Mouse (Mus musculus) stomach, embryonic 15.5 days (tissue): ENCODE measurements at regions not wholly inside any gene's neighbourhood (a gene's known extent, or its start where the extent isn't known, plus 50 kb on each side); places are given as distances from the start of the nearest gene placed in this dataset.

Experiments used
- ATAC-seq: fragments of 200-750 bp; cut with Nextera tagmentation; 2 replicates; pipeline ENCODE4 v1.8.0; 2017; ENCODE audit warnings: low read depth, moderate number of reproducible peaks, moderate TSS enrichment; ENCODE audit not compliant: insufficient read depth, low FRiP score
- H3K27ac ChIP-seq: fragments of 300-500 bp; sonication (generic); 2 replicates; pipeline ENCODE4 v1.5.1; 2015; ENCODE audit warnings: mild to moderate bottlenecking, inconsistent platforms
- H3K27me3 ChIP-seq: fragments of 300-500 bp; sonication (generic); replicated peaks from 2 replicates; pipeline ENCODE4 v1.6.1; 2015; ENCODE audit warnings: inconsistent platforms
- H3K36me3 ChIP-seq: fragments of 300-500 bp; sonication (generic); 2 replicates; pipeline ENCODE4 v1.6.1; 2015; ENCODE audit warnings: inconsistent platforms
- H3K4me1 ChIP-seq: fragments of 300-500 bp; sonication (generic); 2 replicates; pipeline ENCODE4 v1.6.1; 2015; ENCODE audit warnings: inconsistent platforms
- H3K4me2 ChIP-seq: fragments of 300-500 bp; sonication (generic); 2 replicates; pipeline ENCODE4 v1.6.1; 2015; ENCODE audit warnings: mild to moderate bottlenecking, inconsistent platforms
- H3K4me3 ChIP-seq: fragments of 300-500 bp; sonication (generic); replicated peaks from 2 replicates; pipeline ENCODE4 v1.5.1; 2015; ENCODE audit warnings: inconsistent platforms
- H3K9ac ChIP-seq: fragments of 300-500 bp; sonication (generic); 2 replicates; pipeline ENCODE4 v1.6.1; 2015; ENCODE audit warnings: inconsistent platforms
- H3K9me3 ChIP-seq: fragments of 300-500 bp; sonication (generic); 2 replicates; pipeline ENCODE4 v1.6.1; 2016; ENCODE audit warnings: inconsistent platforms
- WGBS: fragments of 180-500 bp; shearing (Covaris S2); methylation state at CpG from one replicate; pipeline ENCODE4 v1.1.7; 2015; 5-methylcytosine and 5-hydroxymethylcytosine counted together

DNA sequence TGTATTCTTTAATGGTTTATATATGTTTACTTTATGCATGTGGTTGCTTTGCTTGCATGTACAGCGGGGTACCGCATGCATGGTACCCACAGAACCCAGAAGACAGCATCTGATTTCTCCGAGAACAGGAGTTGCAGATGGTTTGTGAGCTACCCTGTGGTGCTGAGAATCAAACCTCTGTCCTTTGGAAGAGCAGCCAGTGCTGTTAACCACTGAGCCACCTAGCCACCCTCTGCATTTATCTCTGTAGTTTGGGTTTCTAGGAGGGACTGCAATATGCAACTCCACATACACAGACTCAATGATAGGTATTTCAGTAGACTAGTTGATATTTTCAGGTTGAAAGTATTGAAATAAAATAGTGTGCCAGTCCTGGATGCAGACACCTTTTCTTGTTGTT lies 134.4 kb downstream of the Tex36 start:
- no peak for ATAC-seq
- Histone ChIP-seq H3K4me2 (no peak overlapping the region), H3K27ac (no peak overlapping the region), H3K4me3 (no peak overlapping the region), H3K4me1 (peaks cover 6% of the 10 kb centered on the region), H3K27me3 (no peaks in the 10 kb centered on the region), H3K36me3 (no peaks in the 10 kb centered on the region), H3K9me3 (no peaks in the 10 kb centered on the region), H3K9ac (no peak overlapping the region)
- 87% methylated on average over 3 of the region's 3 CpGs for WGBS

DNA sequence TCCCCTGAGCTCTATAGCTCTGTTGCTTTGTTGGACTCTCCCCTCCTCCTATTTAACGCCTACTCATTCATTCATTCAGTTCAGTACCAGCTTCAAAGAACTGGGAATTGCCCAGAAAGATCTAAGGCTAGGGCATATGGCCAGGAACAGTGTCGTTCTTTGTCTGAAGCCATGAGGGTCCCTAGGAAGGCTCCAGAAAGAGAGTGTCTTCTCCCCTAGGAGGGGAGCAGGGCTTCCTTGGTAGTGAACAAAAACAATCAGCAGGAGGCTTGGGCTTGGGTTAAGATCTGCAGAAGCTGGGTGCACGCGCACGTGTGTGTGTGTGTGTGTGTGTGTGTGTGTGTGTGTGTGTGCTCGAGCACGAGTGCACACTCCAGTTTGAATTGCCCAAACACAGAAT lies 142.7 kb downstream of the Tex36 start:
- Histone ChIP-seq H3K9ac (no peak overlapping the region), H3K27me3 (no peaks in the 10 kb centered on the region), H3K36me3 (no peaks in the 10 kb centered on the region), H3K4me3 (no peak overlapping the region), H3K4me1 (peaks cover 5% of the 10 kb centered on the region; the same call in 1 of the 2 replicates), H3K27ac (no peak overlapping the region), H3K9me3 (no peaks in the 10 kb centered on the region), H3K4me2 (no peak overlapping the region)
- ATAC-seq = no peak
- WGBS = 67% methylated on average over 7 of the region's 7 CpGs

DNA sequence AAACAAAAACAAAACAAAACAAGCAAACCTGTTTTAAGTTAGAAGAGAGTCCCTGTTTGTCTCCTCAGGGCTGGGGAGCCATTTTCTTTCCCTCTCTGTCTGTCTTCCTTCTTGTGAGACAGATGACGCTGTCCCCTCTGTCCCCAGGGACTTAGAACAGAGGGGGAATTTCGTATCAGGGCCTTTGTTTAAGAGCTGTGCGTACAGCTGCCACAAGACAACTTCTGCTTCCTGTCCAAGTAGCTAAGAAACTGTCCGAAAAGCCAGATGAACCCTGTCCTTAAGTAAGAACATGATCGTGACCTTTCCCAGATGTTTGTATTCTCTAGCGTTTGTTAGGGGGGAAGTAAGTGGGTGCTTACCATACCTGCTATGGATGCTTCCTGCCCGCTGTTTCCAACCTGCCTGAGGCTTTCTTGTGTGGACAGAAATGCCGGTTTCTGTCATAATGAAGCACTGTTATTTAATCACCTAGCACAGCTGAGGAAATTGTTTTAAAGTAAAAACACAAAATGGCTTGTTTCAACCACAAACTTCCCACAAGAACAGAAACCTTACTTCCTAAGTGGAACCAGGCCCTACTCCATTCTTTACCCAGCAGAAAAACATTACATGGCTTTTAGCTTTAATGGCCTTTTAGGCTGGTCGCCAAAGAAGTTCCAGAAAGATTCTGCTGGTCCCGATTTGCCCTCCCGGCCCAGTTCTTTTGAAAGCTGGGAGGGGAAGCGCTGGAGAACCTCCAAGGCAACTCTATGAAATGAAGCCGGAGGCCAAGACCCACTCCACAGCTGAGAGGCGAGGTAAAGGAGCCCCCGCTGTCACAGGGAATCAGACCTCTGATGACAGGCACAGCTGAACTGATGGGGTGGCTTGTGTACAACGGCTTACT lies 144.3 kb downstream of the Tex36 start:
- H3K27me3 ChIP-seq = no peaks in the 10 kb centered on the region
- no peaks in the 10 kb centered on the region for H3K36me3 ChIP-seq
- no peak; the same call in 1 of the 2 replicates for ATAC-seq
- H3K9ac ChIP-seq = no peak overlapping the region
- WGBS = 28% methylated on average over 16 of the region's 16 CpGs
- H3K4me2 ChIP-seq = no peak overlapping the region
- H3K4me3 ChIP-seq = no peak overlapping the region
- H3K9me3 ChIP-seq = no peaks in the 10 kb centered on the region
- peaks cover 5% of the 10 kb centered on the region; the same call in 1 of the 2 replicates for H3K4me1 ChIP-seq
- H3K27ac ChIP-seq = peak overlapping the region; percentile 78

DNA sequence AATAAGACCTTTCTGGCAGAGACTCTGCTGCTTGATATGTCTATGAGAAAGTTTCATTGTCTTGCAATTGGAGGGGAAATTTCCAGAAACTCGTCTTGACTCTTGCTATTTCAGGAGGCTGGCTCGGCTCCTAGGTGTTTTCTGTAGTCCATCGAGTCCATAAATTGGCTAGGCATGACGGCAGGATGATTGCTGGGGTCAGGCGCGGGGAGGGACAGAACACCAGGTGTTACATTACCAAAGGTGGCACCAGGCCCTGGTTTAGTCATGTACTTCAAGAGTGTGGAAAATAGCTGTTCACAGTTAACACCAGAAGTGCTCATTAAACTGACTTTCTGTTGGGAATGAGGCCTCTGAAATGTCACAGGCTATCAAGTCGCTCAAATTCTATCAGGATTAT lies 151.7 kb downstream of the Tex36 start:
- Histone ChIP-seq H3K9ac (no peak overlapping the region), H3K4me3 (no peak overlapping the region), H3K9me3 (no peaks in the 10 kb centered on the region), H3K4me1 (no peaks in the 10 kb centered on the region), H3K27ac (no peak overlapping the region), H3K4me2 (no peak overlapping the region), H3K27me3 (no peaks in the 10 kb centered on the region), H3K36me3 (no peaks in the 10 kb centered on the region)
- ATAC-seq = no peak
- 78% methylated on average over 7 of the region's 7 CpGs for whole genome bisulfite sequencing

- no peak overlapping the region for H3K9ac ChIP-seq
- WGBS = 36% methylated on average over 2 of the region's 2 CpGs
- no peak overlapping the region for H3K4me3 ChIP-seq
- no peaks in the 10 kb centered on the region for H3K9me3 ChIP-seq
- no peaks in the 10 kb centered on the region for H3K4me1 ChIP-seq
- no peak overlapping the region for H3K27ac ChIP-seq
- H3K36me3 ChIP-seq = no peaks in the 10 kb centered on the region
- H3K27me3 ChIP-seq = no peaks in the 10 kb centered on the region
- H3K4me2 ChIP-seq = no peak overlapping the region
- no peak for ATAC-seq
Observed at GRCm38 (mm10) chr7:133447079-133447478, 154.9 kb downstream of the Tex36 start.

DNA sequence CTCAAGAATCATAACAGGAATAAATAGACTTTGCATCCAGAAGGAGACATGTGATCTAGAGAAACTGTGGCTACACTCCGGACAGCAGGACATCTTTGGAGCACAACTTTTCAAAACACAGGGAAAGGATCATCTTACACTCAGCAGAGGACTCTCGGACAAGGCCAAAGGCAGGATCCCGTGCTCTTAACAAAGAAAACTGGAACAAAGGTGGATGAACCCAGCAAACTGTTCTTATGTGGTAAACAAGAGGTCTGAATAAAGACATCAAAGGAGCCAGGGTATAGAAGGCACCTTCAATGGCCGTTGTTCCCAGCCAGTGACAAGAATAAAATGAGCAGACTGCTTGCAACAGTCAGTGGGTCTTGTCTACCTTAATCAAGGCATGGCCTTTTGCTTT lies 160.3 kb downstream of the Tex36 start:
- no peaks in the 10 kb centered on the region for H3K9me3 ChIP-seq

GRCm38 (mm10) chr7:133441169-133441568 lies 160.8 kb downstream of the Tex36 start:
- ATAC-seq = no peak
- Histone ChIP-seq H3K4me2 (no peak overlapping the region), H3K27ac (no peak overlapping the region), H3K4me3 (no peak overlapping the region), H3K9me3 (no peaks in the 10 kb centered on the region), H3K9ac (no peak overlapping the region), H3K27me3 (no peaks in the 10 kb centered on the region), H3K4me1 (no peaks in the 10 kb centered on the region), H3K36me3 (no peaks in the 10 kb centered on the region)
- WGBS = 71% methylated on average over 6 of the region's 6 CpGs

More for the DNA sequence above, 160.3 kb downstream of the Tex36 start:
- no peaks in the 10 kb centered on the region for H3K36me3 ChIP-seq
- H3K27ac ChIP-seq = no peak overlapping the region
- H3K9ac ChIP-seq = no peak overlapping the region
- H3K27me3 ChIP-seq = no peaks in the 10 kb centered on the region
- no peak overlapping the region for H3K4me3 ChIP-seq
- H3K4me1 ChIP-seq = no peaks in the 10 kb centered on the region
- no peak overlapping the region for H3K4me2 ChIP-seq
- WGBS = 42% methylated on average over 4 of the region's 4 CpGs
- no peak for ATAC-seq

DNA sequence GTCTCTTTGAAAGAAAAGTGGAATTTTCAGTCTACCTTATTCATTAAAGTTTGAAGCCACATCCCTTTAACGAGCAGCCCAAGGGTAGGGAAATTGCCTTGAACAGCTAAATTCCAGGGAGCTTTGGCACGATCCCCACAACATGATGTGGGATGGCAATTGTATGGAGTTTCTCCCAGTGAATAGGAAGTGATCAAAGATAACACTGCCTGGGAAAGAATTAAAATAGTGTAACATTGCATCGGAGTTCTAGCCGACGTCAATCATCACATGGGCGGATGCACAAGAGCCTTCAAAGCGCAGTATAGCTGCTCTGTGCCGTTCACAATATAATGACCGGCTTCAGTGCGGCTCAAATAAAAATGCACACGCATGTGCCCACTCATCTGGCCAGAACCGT lies 161.2 kb downstream of the Tex36 start:
- no peak overlapping the region for H3K27ac ChIP-seq
- ATAC-seq = no peak
- H3K27me3 ChIP-seq = no peaks in the 10 kb centered on the region
- H3K4me1 ChIP-seq = no peaks in the 10 kb centered on the region
- no peaks in the 10 kb centered on the region for H3K9me3 ChIP-seq
- no peak overlapping the region for H3K4me2 ChIP-seq
- 60% methylated on average over 12 of the region's 12 CpGs for WGBS
- H3K36me3 ChIP-seq = no peaks in the 10 kb centered on the region
- H3K4me3 ChIP-seq = no peak overlapping the region
- no peak overlapping the region for H3K9ac ChIP-seq

DNA sequence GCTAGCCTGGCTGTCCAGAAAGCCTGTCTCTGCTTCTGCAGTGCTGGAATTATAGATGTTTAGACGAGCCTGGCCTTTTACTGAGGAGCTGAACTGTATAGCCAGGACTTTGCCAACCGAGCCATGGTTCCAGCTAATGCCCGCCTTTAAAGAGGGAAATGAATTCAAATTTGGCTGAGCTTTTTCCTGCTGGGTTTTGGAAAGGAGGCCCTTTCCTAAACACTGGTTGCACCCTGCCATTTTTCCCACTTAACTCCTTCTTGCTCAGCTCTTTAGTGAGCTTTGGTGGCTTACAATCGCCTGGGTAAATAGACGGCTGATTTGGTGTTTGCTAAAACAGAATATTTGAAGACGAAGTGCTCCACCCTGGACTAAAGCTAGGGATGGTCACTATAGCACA lies 161.9 kb downstream of the Tex36 start:
- no peaks in the 10 kb centered on the region for H3K4me1 ChIP-seq
- no peak overlapping the region for H3K4me2 ChIP-seq
- no peak overlapping the region for H3K4me3 ChIP-seq
- no peak overlapping the region for H3K27ac ChIP-seq
- ATAC-seq = no peak
- H3K9me3 ChIP-seq = no peaks in the 10 kb centered on the region
- H3K36me3 ChIP-seq = no peaks in the 10 kb centered on the region
- WGBS = 63% methylated on average over 6 of the region's 6 CpGs
- H3K27me3 ChIP-seq = no peaks in the 10 kb centered on the region
- no peak overlapping the region for H3K9ac ChIP-seq

GRCm38 (mm10) chr7:133438631-133439030 lies 163.3 kb downstream of the Tex36 start:
- H3K27me3 ChIP-seq = no peaks in the 10 kb centered on the region
- ATAC-seq = no peak
- no peaks in the 10 kb centered on the region for H3K4me1 ChIP-seq
- H3K9me3 ChIP-seq = no peaks in the 10 kb centered on the region
- no peak overlapping the region for H3K27ac ChIP-seq
- H3K4me2 ChIP-seq = no peak overlapping the region
- no peak overlapping the region for H3K4me3 ChIP-seq
- H3K9ac ChIP-seq = no peak overlapping the region
- 66% methylated on average over 6 of the region's 6 CpGs for WGBS
- H3K36me3 ChIP-seq = no peaks in the 10 kb centered on the region

DNA sequence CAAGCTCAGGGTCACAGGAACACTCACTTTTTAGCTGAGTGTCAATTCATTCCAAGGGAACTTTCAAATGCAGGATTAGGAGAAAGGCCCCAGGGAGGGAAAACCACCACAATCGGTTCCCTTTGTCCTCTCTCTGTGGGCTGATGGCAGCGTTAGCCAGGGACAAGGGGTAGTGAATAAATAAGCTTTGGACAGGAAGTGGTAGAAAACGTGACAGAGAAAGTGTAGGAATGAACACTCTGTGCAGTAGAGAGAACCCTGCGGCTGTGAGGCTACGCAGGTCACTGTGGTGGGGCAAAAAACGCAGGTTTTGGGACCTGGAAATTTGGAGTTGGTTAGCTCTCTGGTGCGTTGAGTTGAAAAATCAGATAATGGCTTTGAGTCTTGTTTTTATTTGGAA lies 164.1 kb downstream of the Tex36 start:
- Histone ChIP-seq H3K9me3 (no peaks in the 10 kb centered on the region), H3K36me3 (no peaks in the 10 kb centered on the region), H3K9ac (no peak overlapping the region), H3K27me3 (no peaks in the 10 kb centered on the region), H3K4me1 (no peaks in the 10 kb centered on the region), H3K4me2 (no peak overlapping the region), H3K4me3 (no peak overlapping the region), H3K27ac (no peak overlapping the region)
- 41% methylated on average over 7 of the region's 7 CpGs for WGBS
- no peak for ATAC-seq

DNA sequence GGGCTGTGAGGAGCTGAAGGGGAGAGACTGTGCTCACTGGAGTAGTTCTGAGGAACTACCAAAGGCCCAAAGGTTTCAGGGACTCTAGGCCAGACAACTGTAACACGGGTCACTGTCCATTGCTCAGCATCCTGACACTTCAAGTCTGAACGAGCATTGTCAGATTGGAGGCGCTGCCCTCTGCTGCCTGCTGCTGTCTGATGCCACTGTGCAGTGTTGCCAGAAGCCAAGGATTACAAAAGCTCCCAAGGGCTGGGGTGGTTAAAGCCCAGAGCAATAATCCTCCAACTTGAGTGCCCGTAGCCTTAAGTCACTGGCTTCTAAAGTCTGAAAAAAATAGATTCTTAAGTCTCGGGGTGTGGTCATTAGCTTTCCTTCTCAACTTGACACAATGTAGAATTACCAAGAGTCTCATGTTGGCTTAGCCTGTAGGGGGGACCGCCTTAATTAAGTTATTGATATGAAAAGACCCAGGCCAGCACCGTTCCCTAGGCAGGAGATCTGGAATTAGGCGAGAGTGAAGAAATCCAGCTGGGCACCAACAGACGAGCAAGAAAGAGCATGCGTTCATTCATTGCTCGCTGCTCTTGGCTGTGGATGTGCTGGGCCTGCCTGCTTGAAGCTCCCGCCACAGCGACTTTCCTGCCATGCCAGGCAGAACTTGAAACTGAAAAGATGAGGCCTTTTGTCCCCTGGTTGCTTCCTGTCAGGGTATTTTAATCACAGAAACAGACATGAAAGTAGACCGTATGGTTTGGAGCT lies 166.2 kb downstream of the Tex36 start:
- no peak for ATAC-seq
- Histone ChIP-seq H3K4me2 (no peak overlapping the region), H3K27ac (no peak overlapping the region), H3K9me3 (no peaks in the 10 kb centered on the region), H3K4me1 (no peaks in the 10 kb centered on the region), H3K4me3 (no peak overlapping the region), H3K27me3 (no peaks in the 10 kb centered on the region), H3K36me3 (no peaks in the 10 kb centered on the region), H3K9ac (no peak overlapping the region)
- WGBS = 67% methylated on average over 14 of the region's 14 CpGs
